Mouse (Mus musculus): Measurements from ENCODE around the gene Fam228a. TPM values are rescaled to one million over a fixed set of nuclear protein-coding genes. Genes with fewer than 3 reads are reported as not detected.
A peak's percentile ranks its signal among the peaks of the same experiment; 100 is the strongest.
"Not testable (repeated sequence)": the region's sequence is repeated elsewhere in the genome, so short reads cannot be mapped to it uniquely, and the experiment has no call there.

Gene Fam228a
- total and polyA plus RNA-seq, 3 experiments, result 0.33 TPM; not detected in 2

DNA sequence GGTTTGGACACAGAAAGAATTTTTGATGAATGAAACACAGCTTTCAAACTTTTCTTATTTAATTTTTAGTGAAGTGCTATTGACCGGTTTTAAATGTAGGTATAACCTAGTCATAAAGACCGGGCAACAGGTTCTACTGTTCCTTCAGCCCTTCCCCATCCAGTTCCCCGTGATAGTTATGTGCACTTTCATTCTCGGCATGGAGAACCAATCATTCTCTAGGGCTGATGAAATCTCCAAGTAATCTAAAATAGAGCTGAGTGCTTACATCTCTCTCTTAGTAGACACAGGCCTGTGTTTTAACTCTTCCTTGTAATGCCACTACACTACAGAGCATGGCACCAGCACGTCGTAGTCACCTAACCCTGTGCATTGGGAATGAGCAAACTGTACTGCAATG is 39.5 kb upstream of the Fam228a start:
- Histone ChIP-seq H3K9me3 (replicated peaks) (no peaks in the 10 kb centered on the region), H3K36me3 (replicated peaks) (no peaks in the 10 kb centered on the region), H3K27me3 (ENCODE audit: insufficient read depth, low read length) (peaks cover 7% of the 10 kb centered on the region; the same call in 1 of the 2 replicates), H3K4me3 (ENCODE audit: low read depth, low read length) (no peak overlapping the region), H3K4me1 (ENCODE audit: insufficient read depth, low read depth, low read length) (no peaks in the 10 kb centered on the region)
- no peak for TF ChIP-seq TAL1 (conservative IDR thresholded peaks at IDR 0.05; ENCODE audit: low read depth, low read length)
- TF ChIP-seq GATA1 (IDR thresholded peaks at IDR 0.05; ENCODE audit: borderline replicate concordance, low read length), result no peak
- no peak for TF ChIP-seq CTCF (IDR thresholded peaks at IDR 0.05; ENCODE audit: low read depth, low read length)
- no peak for TF ChIP-seq GATA2 (IDR thresholded peaks at IDR 0.05; ENCODE audit: borderline replicate concordance, low read depth, low read length)
- no peak for TF ChIP-seq POLR2AphosphoS5 (IDR thresholded peaks at IDR 0.05; ENCODE audit: insufficient replicate concordance, low read depth, low read length)
- no peak for ATAC-seq (ENCODE audit: extremely low read depth, insufficient number of reproducible peaks, low FRiP score, poor library complexity, severe bottlenecking)
- no peak for DNase-seq (ENCODE audit: low spot score)

DNA sequence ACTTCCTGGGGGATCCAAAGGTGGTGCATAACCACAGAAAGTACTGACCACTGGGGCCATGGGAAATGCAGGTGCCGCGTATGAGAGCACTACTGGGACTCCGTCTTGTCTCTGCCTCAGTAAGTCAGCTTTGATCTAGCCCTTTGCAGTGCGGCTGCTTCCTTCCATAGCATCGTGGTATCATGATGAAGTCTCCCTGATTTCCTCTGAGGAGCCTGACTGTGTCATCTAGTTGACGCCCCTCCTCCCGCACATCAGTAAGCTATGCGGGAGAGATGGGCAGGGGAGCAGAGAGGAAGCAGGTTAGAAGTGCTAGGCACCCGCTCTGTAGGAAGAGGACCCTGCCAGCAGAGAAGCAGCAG is 37.3 kb upstream of the Fam228a start:
- no peak for TF ChIP-seq TAL1 (conservative IDR thresholded peaks at IDR 0.05; ENCODE audit: low read depth, low read length)
- TF ChIP-seq GATA2 (IDR thresholded peaks at IDR 0.05; ENCODE audit: borderline replicate concordance, low read depth, low read length), result no peak
- TF ChIP-seq CTCF (IDR thresholded peaks at IDR 0.05; ENCODE audit: low read depth, low read length), result no peak
- Histone ChIP-seq H3K27me3 (ENCODE audit: insufficient read depth, low read length) (peaks cover 7% of the 10 kb centered on the region; the same call in 1 of the 2 replicates), H3K4me1 (ENCODE audit: insufficient read depth, low read depth, low read length) (no peaks in the 10 kb centered on the region), H3K9me3 (replicated peaks) (no peaks in the 10 kb centered on the region), H3K36me3 (replicated peaks) (no peaks in the 10 kb centered on the region), H3K4me3 (ENCODE audit: low read depth, low read length) (no peak overlapping the region)
- ATAC-seq (ENCODE audit: extremely low read depth, insufficient number of reproducible peaks, low FRiP score, poor library complexity, severe bottlenecking), result no peak
- no peak for DNase-seq (ENCODE audit: low spot score)

DNA sequence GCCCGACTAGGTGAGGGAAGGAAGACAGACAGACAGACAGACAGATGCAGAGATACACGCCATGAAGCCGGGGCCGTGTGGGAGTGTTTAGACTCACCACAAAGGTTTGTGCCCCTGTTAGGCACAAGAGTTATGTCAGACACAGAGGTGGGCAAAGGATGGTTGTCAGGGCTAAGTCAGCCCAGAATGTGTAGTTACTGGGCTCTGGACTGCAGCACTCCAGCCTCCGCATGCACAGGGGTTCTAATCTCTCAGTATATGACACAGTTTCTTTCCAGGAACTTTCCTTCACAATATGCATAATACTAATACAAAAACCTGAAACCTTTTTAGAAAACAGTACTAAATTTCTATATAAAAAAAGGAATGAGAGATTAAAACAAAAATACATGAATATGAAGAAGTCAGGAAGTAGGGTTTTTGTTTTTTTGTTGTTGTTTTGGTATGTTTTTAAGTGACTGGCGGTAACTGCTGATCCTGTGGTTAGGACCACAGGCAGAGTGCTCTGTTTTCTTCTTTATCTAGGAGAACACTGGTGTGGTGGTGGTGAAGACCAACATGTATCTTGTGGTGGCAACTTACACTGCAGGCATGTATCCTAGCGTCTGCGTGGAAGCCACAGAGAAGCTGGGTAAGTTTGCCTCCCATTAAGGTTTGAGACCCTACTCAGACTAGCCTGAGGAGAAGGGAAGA is 36.8 kb upstream of the Fam228a start:
- H3K9me3 ChIP-seq (replicated peaks), result no peaks in the 10 kb centered on the region
- H3K36me3 ChIP-seq (replicated peaks), result no peaks in the 10 kb centered on the region
- no peak for DNase-seq (ENCODE audit: low spot score)
- ATAC-seq (ENCODE audit: extremely low read depth, insufficient number of reproducible peaks, low FRiP score, poor library complexity, severe bottlenecking), result no peak
- peaks cover 7% of the 10 kb centered on the region; the same call in 1 of the 2 replicates for H3K27me3 ChIP-seq (ENCODE audit: insufficient read depth, low read length)
- H3K4me3 ChIP-seq (ENCODE audit: low read depth, low read length), result no peak overlapping the region
- TF ChIP-seq CTCF (IDR thresholded peaks at IDR 0.05; ENCODE audit: low read depth, low read length), result no peak
- TF ChIP-seq TAL1 (conservative IDR thresholded peaks at IDR 0.05; ENCODE audit: low read depth, low read length), result no peak
- no peak for TF ChIP-seq GATA1 (IDR thresholded peaks at IDR 0.05; ENCODE audit: borderline replicate concordance, low read length)
- TF ChIP-seq POLR2AphosphoS5 (IDR thresholded peaks at IDR 0.05; ENCODE audit: insufficient replicate concordance, low read depth, low read length), result no peak
- no peak for TF ChIP-seq GATA2 (IDR thresholded peaks at IDR 0.05; ENCODE audit: borderline replicate concordance, low read depth, low read length)
- no peaks in the 10 kb centered on the region for H3K4me1 ChIP-seq (ENCODE audit: insufficient read depth, low read depth, low read length)

DNA sequence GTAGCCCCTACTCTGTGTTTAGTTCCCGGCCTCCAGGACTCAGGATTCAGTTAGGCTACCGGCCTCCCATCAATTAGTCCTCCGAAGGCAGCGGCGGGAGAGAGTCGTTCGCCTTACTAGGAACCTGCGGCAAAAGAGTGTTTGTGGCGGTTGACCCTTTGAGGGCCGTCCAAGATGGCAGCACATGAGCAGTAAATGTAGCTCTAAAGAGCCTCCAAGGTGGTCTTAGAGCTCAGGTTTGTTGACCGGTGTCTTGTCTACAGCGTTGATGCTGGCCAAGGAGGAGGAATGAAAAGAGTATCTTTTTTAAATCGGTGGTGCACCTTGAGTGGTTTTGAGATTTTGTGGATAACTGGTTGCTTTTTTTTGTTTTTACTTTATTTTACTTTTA is 31.1 kb upstream of the Fam228a start:
- TF ChIP-seq POLR2AphosphoS5 (IDR thresholded peaks at IDR 0.05; ENCODE audit: insufficient replicate concordance, low read depth, low read length), result no peak
- no peak for TF ChIP-seq TAL1 (conservative IDR thresholded peaks at IDR 0.05; ENCODE audit: low read depth, low read length)
- TF ChIP-seq GATA1 (IDR thresholded peaks at IDR 0.05; ENCODE audit: borderline replicate concordance, low read length), result no peak
- no peak for TF ChIP-seq CTCF (IDR thresholded peaks at IDR 0.05; ENCODE audit: low read depth, low read length)
- no peak for TF ChIP-seq GATA2 (IDR thresholded peaks at IDR 0.05; ENCODE audit: borderline replicate concordance, low read depth, low read length)
- peaks cover 9% of the 10 kb centered on the region for H3K9me3 ChIP-seq (replicated peaks)
- no peaks in the 10 kb centered on the region for H3K4me1 ChIP-seq (ENCODE audit: insufficient read depth, low read depth, low read length)
- H3K36me3 ChIP-seq (replicated peaks), result no peaks in the 10 kb centered on the region
- H3K4me3 ChIP-seq (ENCODE audit: low read depth, low read length), result no peak overlapping the region
- DNase-seq (ENCODE audit: low spot score), result no peak
- H3K27me3 ChIP-seq (ENCODE audit: insufficient read depth, low read length), result peaks cover 7% of the 10 kb centered on the region
- no peak for ATAC-seq (ENCODE audit: extremely low read depth, insufficient number of reproducible peaks, low FRiP score, poor library complexity, severe bottlenecking)

DNA sequence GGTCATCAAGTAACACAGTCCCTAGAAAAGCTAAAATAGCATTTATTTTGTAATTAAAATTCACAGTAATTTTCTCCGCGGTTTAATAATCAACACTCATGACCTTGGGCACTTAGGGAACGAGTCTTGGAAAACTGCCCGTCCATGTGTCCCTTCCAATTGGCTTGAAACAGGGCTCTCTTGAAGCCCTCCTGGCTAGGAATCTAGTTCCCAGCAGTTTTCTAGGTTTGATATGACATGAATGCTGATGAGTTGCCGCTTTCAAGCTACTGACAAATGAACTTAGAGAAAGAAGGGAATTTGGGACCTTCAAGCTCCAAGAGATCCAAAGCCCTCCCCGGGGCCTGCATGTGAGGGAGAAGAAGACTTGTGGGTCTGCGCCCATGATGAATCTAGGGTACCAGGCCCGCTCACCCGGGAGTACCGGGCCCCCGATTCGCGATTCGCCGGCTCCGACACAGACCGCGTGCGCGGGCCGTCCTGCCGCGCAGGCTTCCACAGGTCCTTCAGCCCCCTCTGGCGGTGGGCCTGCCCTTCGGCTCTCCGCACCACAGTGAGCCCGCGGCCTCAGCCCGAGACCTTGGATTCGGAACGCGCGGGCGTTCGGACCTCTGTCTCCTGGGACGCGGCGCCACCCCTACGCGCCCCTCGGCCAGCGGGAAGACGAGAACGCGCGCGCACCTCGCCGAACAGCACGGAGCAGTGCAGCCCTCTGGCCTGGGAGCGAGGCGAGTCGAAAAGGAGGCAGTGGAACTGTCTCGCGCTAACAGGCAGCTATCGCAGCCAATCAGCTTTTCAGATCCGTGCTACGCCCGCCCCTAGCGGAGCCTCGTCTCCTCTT is 30.5 kb upstream of the Fam228a start, which contains the start of the genes Pfn4 and Fam228b:
Pfn4 (plus strand) TSS at position 531 of the 841 bp plus-strand sequence.
Fam228b (minus strand) TSS at position 776 of the 841 bp plus-strand sequence.
- DNase-seq (ENCODE audit: low spot score) (no peak), ATAC-seq (ENCODE audit: extremely low read depth, insufficient number of reproducible peaks, low FRiP score, poor library complexity, severe bottlenecking) (no peak)
- no peaks in the 10 kb centered on the region for H3K4me1 ChIP-seq (ENCODE audit: insufficient read depth, low read depth, low read length)
- H3K4me3 ChIP-seq (ENCODE audit: low read depth, low read length), result peak within 1 kb of the TSS; percentile 19; the same call in 1 of the 2 replicates
- peaks cover 7% of the 10 kb centered on the region for H3K27me3 ChIP-seq (ENCODE audit: insufficient read depth, low read length)
- H3K9me3 ChIP-seq (replicated peaks), result peaks cover 9% of the 10 kb centered on the region
- TF ChIP-seq GATA2 (IDR thresholded peaks at IDR 0.05; ENCODE audit: borderline replicate concordance, low read depth, low read length) (no peak), POLR2AphosphoS5 (IDR thresholded peaks at IDR 0.05; ENCODE audit: insufficient replicate concordance, low read depth, low read length) (no peak), TAL1 (conservative IDR thresholded peaks at IDR 0.05; ENCODE audit: low read depth, low read length) (no peak)
- H3K36me3 ChIP-seq (replicated peaks), result no peaks in the 10 kb centered on the region

DNA sequence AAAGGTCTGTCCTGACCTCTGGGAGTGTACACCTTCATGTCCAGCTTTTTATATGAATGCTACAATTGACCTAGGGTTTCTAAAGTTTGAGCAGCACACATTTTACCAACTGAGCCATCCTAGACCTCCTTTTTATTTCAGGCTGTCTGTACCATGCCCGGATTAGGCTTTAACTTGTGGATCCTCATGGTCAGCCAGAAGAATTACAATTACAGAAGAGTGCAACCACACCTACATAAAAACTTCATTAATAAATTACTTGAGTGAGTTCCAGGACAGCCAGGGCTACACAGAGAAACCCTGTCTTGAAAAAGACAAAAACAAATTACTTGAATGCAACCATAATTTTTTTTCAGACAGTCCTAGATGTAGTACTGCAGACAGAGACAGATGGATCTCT is 18.8 kb upstream of the Fam228a start:
- Histone ChIP-seq H3K4me1 (ENCODE audit: insufficient read depth, low read depth, low read length) (no peaks in the 10 kb centered on the region), H3K36me3 (replicated peaks) (no peaks in the 10 kb centered on the region), H3K27me3 (ENCODE audit: insufficient read depth, low read length) (no peaks in the 10 kb centered on the region), H3K9me3 (replicated peaks) (no peaks in the 10 kb centered on the region), H3K4me3 (ENCODE audit: low read depth, low read length) (no peak overlapping the region)
- ATAC-seq (ENCODE audit: extremely low read depth, insufficient number of reproducible peaks, low FRiP score, poor library complexity, severe bottlenecking), result no peak
- no peak for TF ChIP-seq CTCF (IDR thresholded peaks at IDR 0.05; ENCODE audit: low read depth, low read length)
- no peak for TF ChIP-seq GATA2 (IDR thresholded peaks at IDR 0.05; ENCODE audit: borderline replicate concordance, low read depth, low read length)
- no peak for TF ChIP-seq POLR2AphosphoS5 (IDR thresholded peaks at IDR 0.05; ENCODE audit: insufficient replicate concordance, low read depth, low read length)
- no peak for TF ChIP-seq GATA1 (IDR thresholded peaks at IDR 0.05; ENCODE audit: borderline replicate concordance, low read length)
- no peak for TF ChIP-seq TAL1 (conservative IDR thresholded peaks at IDR 0.05; ENCODE audit: low read depth, low read length)
- DNase-seq (ENCODE audit: low spot score), result no peak

DNA sequence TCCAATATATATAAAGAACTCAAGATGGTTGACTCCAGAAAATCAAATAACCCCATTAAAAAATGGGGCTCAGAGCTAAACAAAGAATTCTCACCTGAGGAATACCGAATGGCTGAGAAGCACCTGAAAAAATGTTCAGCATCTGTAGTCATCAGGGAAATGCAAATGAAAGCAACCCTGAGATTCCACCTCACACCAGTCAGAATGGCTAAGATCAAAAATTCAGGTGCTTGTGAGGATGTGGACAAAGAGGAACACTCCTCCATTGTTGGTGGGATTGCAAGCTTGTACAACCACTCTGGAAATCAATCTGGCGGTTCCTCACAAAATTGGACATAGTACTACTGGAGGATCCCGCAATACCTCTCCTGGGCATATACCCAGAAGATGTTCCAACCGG is 16.2 kb upstream of the Fam228a start:
- not testable (repeated sequence) for DNase-seq (ENCODE audit: low spot score); H3K4me1 ChIP-seq (ENCODE audit: insufficient read depth, low read depth, low read length); H3K36me3 ChIP-seq (replicated peaks); H3K4me3 ChIP-seq (ENCODE audit: low read depth, low read length); ATAC-seq (ENCODE audit: extremely low read depth, insufficient number of reproducible peaks, low FRiP score, poor library complexity, severe bottlenecking); H3K9me3 ChIP-seq (replicated peaks); H3K27me3 ChIP-seq (ENCODE audit: insufficient read depth, low read length)
